Mouse (Mus musculus) heart, postnatal 0 days (tissue): ENCODE measurements around the gene Cfap97d1.

Experiments
- CTCF ChIP-seq: IDR thresholded peaks from 2 replicates; pipeline ENCODE4 v1.5.1; 2016; ENCODE audit warnings: antibody characterized with exemption, control low read depth, low read depth
- EP300 ChIP-seq: IDR thresholded peaks from 2 replicates; pipeline ENCODE4 v1.6.1; 2016; ENCODE audit warnings: antibody characterized with exemption, low read depth

GRCm38 (mm10) chr11:101995938-101996337 lies 11.9 kb downstream of the Cfap97d1 start:
- TF ChIP-seq CTCF (no peak), EP300 (no peak)
